Mouse (Mus musculus) thymus, postnatal 36 days (tissue): ENCODE data around the gene Chchd10.
A peak's percentile ranks its signal among the peaks of the same experiment; 100 is the strongest.
"Not testable (repeated sequence)": the region's sequence is repeated elsewhere in the genome, so short reads cannot be mapped to it uniquely, and the experiment has no call there.

Source experiments
- DNase-seq, 2 experiments: peaks; one replicate each; pipeline ENCODE4 v3.0.0; 2022; ENCODE audit warnings: mixed read lengths in 2 of 2

Gene Chchd10

GRCm38 (mm10) chr10:75932891-75933290, at the start of gene Chchd10:
TSS of gene Chchd10 (plus strand) at chr10:75933130.
- DNase-seq, result no peak

DNA sequence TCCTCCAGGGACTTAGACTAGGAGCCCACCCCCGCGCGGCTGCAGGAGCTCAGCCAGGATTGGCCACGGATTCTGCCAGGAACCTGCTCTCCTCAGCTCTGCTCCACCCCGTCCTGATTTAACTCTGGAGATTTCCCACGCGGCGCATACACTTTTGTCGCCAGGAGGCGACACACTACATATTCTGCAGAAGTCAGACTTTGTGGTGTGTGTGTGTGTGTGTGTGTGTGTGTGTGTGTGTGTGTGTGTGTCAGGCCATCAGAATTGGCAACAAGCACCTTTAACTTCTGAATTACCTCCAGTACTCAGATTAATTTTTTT, 49.7 kb upstream of the Chchd10 start:
- peak; percentile 60 to 61 for DNase-seq

DNA sequence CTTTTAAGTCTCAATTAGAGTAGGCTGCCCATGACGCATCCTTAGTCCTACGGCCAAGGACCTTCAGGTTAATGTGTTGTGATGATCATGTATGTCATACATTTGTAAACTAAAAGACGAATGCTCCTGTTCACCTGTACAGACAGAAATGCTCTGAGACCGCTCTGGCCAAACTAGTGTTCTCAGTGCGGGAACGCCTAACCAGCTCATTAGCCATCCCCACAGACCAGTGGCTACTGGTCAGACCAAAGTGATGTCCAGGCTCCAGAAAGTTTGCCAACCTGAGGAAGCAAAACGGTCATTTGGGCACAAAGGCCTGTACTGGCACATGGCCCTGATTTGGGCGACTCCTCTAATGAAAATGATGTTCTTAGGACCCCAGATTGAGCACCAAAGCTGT, 48.2 kb upstream of the Chchd10 start:
- no peak for DNase-seq

GRCm38 (mm10) chr10:75887504-75887903, 45.4 kb upstream of the Chchd10 start:
- not testable (repeated sequence) for DNase-seq

DNA sequence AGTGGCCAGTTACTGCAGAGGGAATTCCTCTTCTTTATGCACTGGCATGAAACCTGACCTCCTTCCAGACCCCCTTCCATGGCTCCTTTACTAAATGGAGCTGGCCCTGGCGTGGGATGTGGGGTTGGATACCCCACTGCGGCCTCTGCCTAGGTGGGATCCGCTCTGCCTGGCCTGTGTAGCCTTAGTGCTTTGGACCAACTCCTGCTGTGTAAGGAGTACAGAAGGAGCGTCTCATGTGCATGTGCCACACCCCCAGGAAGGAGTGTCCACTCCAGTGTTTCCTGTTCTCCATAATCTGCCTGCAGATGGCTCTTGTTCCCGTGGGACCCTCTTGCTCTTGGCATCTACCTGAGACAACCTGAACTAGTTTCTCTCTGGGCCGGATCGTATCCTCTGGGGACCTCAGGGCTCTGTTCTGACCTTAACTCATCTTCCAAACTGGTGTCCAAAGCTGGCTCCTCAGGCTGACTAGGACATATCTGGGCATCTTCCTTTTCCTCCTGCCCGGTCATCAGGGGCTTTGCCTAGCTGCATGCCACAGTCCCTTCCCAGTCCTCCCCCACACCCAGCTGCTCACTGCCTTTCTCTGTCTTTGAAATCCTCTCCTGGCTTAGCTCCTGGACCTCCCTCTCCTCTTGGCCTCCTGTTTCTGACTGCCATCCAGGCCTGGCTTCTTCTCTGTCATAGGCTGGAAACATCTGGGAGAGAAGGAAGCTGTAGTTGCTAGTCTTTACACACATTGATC, 43.4 kb upstream of the Chchd10 start:
- no peak for DNase-seq

- peak; percentile 94 to 96 for DNase-seq
Observed at GRCm38 (mm10) chr10:75893089-75893750, 39.7 kb upstream of the Chchd10 start, which contains the start of gene Derl3. TSS of gene Derl3 (plus strand) at chr10:75893413.

- no peak for DNase-seq
Observed at GRCm38 (mm10) chr10:75894601-75895000, 38.3 kb upstream of the Chchd10 start.

GRCm38 (mm10) chr10:75895730-75896129, 37.2 kb upstream of the Chchd10 start:
- no peak for DNase-seq

GRCm38 (mm10) chr10:75896208-75896607, 36.7 kb upstream of the Chchd10 start:
- no peak for DNase-seq

- DNase-seq, result peak; percentile 32 to 45
Observed at GRCm38 (mm10) chr10:75897373-75897772, 35.6 kb upstream of the Chchd10 start.

DNA sequence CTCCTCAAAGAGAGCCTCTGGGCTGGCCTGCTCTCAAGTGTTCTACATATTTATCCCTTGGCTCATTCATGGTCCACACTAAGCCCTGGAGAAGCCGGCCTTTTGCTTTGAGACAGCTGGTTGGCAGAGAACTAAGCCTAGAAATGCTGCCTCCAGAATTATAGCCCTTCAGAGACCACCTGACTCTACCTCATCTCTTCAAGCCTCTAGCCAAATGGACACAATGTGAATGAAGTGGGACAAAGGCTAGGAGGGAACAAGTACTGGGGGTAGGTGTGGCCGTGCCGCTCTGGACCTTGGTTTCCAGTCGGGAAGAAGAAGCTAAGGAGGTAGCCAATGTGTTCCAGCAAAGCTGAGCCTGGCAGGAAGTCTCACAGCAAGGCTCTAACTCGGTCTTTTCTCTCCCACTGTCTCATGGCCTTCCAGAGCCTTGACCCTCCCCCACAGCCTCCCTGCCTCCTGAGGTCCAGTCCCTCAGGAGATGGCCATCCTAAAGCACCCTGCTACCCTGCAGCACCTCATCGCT, 34.8 kb upstream of the Chchd10 start:
- DNase-seq, result no peak

DNA sequence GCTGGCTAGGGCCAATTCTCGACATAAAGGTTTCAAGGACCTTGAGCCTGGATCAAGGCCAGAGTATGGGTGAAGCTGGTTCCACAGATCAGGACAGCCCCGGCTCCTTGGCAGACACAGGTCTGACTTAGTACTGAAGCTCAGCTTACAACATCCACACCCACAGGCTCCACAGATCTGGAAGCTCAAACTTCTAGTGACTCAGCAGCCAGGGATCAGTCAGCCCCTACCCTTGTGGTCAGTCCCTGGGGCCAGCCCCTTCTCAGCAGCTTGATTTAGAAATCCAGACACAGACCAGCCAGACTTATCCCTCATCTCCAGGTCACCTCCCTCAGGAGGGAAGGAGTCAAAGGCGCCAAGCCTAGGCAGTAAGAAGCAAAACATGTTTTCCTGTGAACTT, 34.1 kb upstream of the Chchd10 start:
- DNase-seq, result no peak

- DNase-seq, result no peak
Observed at GRCm38 (mm10) chr10:75904391-75904790, 28.5 kb upstream of the Chchd10 start.

DNA sequence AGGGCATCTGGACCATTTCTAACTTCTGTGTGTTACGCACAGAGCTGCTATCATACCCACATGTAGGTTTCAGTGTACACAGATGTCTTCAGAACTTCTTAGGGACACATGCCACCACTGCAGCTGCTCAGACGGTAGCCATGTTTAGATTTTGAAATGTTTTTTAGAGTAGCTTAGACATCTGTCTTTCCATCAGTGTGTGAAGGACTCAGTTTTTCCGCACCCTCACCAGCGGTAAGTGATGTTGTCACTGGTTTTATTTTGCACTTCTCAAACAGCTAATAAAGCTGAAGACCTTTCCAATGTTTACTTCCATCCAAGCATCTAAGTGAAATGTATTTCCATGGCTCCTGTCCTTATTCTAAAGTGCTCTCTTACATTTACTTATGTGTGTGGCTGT, 26.0 kb upstream of the Chchd10 start:
- no peak for DNase-seq

DNA sequence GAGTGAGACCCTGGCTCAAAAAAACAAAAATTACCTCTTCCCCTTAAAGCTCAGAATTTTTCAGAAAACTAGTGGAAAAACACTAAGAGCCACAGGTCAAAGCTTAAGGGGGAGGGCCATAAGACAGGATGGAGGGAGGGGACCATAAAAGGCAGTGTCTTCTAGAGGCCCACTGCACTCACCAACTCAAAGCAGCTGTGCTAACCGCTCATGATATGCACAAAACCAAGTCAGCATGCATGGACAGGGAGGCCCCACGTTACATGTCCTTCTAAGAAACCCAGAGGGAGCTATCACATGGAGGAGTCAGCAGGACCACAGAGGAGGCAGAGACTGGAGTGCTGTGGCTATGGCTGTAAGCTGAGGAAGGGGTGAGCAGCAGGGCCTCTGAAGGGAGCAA, 22.2 kb upstream of the Chchd10 start:
- DNase-seq, result no peak

GRCm38 (mm10) chr10:75913013-75913589, 19.8 kb upstream of the Chchd10 start:
- DNase-seq, result no peak

- no peak for DNase-seq
Observed at GRCm38 (mm10) chr10:75915557-75915956, 17.4 kb upstream of the Chchd10 start.

DNA sequence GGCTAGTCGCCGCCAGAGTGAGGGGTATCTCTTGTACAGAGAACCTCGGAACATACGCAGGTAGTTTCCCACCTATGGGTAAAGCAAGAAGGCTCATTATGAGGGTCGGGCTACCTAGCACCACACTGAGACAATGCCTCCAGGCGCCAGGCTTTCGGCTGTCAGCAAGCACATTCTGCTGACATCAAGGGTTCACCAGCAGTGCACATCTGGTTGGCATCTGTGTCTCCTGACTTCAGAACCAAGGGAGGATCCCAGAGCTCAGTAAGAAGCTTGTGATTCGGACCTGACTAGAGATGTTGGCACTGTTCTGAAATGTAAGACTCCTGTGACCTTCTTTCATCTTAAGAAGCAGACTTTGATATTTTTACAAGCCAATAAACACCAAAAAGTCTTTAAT, 16.1 kb upstream of the Chchd10 start:
- no peak for DNase-seq

DNA sequence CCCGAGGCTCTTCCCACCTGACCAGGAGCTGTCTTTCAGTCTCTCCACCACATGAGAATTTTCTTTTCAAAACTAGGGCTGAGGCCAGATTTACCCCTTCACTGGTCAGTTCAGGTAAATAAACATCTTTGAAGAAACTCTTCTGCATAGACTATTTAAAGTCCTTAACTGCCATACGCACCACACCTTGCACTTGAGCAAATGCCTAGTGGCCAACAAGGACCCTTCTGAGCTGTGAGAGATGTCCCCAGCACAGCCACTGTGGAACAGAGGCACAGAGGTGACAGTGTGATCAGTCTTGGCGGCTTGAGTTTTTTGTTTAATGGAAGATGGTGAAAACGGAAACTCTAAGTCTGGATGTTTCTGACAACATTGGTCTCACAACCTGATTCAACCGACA, 13.9 kb upstream of the Chchd10 start:
- DNase-seq, result no peak

GRCm38 (mm10) chr10:75921026-75921725, 11.8 kb upstream of the Chchd10 start, which contains the start of gene Smarcb1:
TSS of gene Smarcb1 (minus strand) at chr10:75921617.
- DNase-seq, result peak; percentile 91 to 94

DNA sequence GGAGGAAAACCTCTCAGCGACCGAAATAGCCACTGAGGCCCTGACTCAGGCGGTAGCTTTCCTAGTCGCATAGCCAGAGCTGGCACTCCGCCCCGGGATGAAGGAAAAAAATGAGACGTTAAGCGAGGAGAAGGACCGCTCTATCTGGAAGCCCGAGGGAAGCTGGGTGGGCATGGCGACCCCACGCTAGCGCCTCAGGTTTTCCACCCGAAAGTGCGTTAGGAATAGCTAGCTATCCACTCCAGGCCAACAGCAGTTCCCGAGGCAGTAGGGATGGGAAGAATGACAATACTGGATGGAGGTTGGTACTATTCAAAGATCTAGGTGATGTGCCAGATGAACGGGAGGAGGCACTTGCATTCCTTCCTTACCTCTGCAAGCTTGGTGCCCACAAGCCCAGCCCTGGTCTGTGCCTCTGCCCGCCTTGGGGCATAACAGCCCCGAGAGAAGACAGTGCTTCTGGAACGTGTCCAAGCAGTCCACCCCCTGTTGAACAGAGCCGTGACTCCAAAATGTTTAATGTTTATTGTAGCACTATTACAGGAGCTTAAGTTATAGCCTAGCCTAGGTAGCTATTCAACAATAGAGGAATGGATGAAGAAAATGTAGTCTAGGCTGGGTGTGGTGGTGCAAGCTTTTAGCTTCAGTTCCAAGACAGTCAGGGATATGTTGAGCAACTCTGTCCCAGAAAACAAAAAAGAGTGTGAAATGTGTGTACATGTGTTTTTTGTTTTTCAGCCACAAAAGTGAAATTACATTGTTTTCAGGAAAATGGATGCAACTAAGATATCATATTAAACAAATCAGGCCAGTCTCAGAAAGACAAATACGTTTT, 11.0 kb upstream of the Chchd10 start:
- DNase-seq, result peak in 1 of 2 experiments; percentile 26

GRCm38 (mm10) chr10:75924324-75924723, 8.6 kb upstream of the Chchd10 start:
- DNase-seq, result no peak
